Mouse (Mus musculus): ENCODE measurements around the gene Gm6509. TPM values are rescaled to one million over a fixed set of nuclear protein-coding genes. Genes with fewer than 3 reads are reported as not detected.

The Gm6509 gene
- polyA plus RNA-seq (2014; fragmentation: Illumina TruSeq; extraction: RNeasy Lipid Tissue Mini Kit (QIAGEN cat#74804)) = not detected

GRCm38 (mm10) chr5:94623679-94624078 is at the start of gene Gm6509:
Gene Gm6509 (plus strand): TSS chr5:94623979.

GRCm38 (mm10) chr5:94616242-94616641 is 7.5 kb upstream of the Gm6509 start, which contains the start of gene Gm3147:
Gene Gm3147 (minus strand): TSS chr5:94616342.

GRCm38 (mm10) chr5:94648082-94648481 is 24.3 kb downstream of the Gm6509 start, which contains the start of gene Gm6205:
Gene Gm6205 (plus strand): TSS chr5:94648382.

Other genes with a start within 250 kb of the Gm6509 start
- not detected for gene Gm7682, start 178.2 kb upstream of the Gm6509 start, polyA plus RNA-seq (2014; fragmentation: Illumina TruSeq; extraction: RNeasy Lipid Tissue Mini Kit (QIAGEN cat#74804))
- not detected for gene Gm3139, start 97.7 kb upstream of the Gm6509 start, polyA plus RNA-seq (2014; fragmentation: Illumina TruSeq; extraction: RNeasy Lipid Tissue Mini Kit (QIAGEN cat#74804))
- not detected for gene Gm3147, start 7.6 kb upstream of the Gm6509 start, polyA plus RNA-seq (2014; fragmentation: Illumina TruSeq; extraction: RNeasy Lipid Tissue Mini Kit (QIAGEN cat#74804))
- gene Gm6205, start 24.4 kb downstream of the Gm6509 start, polyA plus RNA-seq (2014; fragmentation: Illumina TruSeq; extraction: RNeasy Lipid Tissue Mini Kit (QIAGEN cat#74804)) = 19.2 TPM
- gene Gm3183, start 241.5 kb downstream of the Gm6509 start, polyA plus RNA-seq (2014; fragmentation: Illumina TruSeq; extraction: RNeasy Lipid Tissue Mini Kit (QIAGEN cat#74804)) = 0.94 TPM